Mouse (Mus musculus): ENCODE data around the gene Pcp2. TPM values are rescaled to one million over a fixed set of nuclear protein-coding genes. Genes with fewer than 3 reads are reported as not detected.

Gene Pcp2
- total RNA-seq, 2 experiments from 2014 or later: 2.1 TPM; not detected in 1

- no peak for DNase-seq (ENCODE audit: low spot score in 2 of 2)
Measured at GRCm38 (mm10) chr8:3574546-3574945, 50.8 kb downstream of the Pcp2 start.

Other genes with a start within 250 kb of the Pcp2 start
- gene Arhgef18, start 232.5 kb downstream of the Pcp2 start, total RNA-seq (2021): 10 to 100 TPM; 34.5 to 39.5 TPM
- 1 to 10 TPM in 1 of 2 experiments, under 1 TPM in 1; 0.91 to 1.8 TPM for gene Pex11g, start 157.9 kb downstream of the Pcp2 start, total RNA-seq (2021)
- under 1 TPM in 1 of 2 experiments, not detected in 1; 0.28 TPM for gene Tex45, start 154.7 kb downstream of the Pcp2 start, total RNA-seq (2021)
- gene Zfp358, start 132.4 kb downstream of the Pcp2 start, total RNA-seq (2021): 10 to 100 TPM; 25.3 to 27.4 TPM
- 10 to 100 TPM; 63.3 to 77.4 TPM for gene Mcoln1, start 125.1 kb downstream of the Pcp2 start, total RNA-seq (2021)
- gene Pnpla6, start 110.2 kb downstream of the Pcp2 start, total RNA-seq (2021): 10 to 100 TPM; 64.8 to 71.0 TPM
- gene C330021F23Rik, start 57.6 kb downstream of the Pcp2 start, total RNA-seq (2021): not detected
- gene Camsap3, start 38.3 kb downstream of the Pcp2 start, total RNA-seq (2021): 10 to 100 TPM; 45.8 to 49.8 TPM
- 10 to 100 TPM; 33.1 to 34.9 TPM for gene Xab2, start 4.2 kb downstream of the Pcp2 start, total RNA-seq (2021)
- 10 to 100 TPM; 80.0 to 95.8 TPM for gene Pet100, start 4.0 kb downstream of the Pcp2 start, total RNA-seq (2021)
- 10 to 100 TPM; 34.0 to 51.8 TPM for gene Stxbp2, start 5.4 kb upstream of the Pcp2 start, total RNA-seq (2021)
- under 1 TPM; 0.39 to 0.45 TPM for gene Retn, start 30.2 kb upstream of the Pcp2 start, total RNA-seq (2021)
- gene Mcemp1, start 40.2 kb upstream of the Pcp2 start, total RNA-seq (2021): under 1 TPM in 1 of 2 experiments, not detected in 1; 0.33 TPM
- gene Fcor, start 46.8 kb upstream of the Pcp2 start, total RNA-seq (2021): 10 to 100 TPM; 19.8 to 23.4 TPM
- 10 to 100 TPM; 27.9 to 28.5 TPM for gene Trappc5, start 50.8 kb upstream of the Pcp2 start, total RNA-seq (2021)
- not detected for gene Fcer2a, start 68.6 kb upstream of the Pcp2 start, total RNA-seq (2021)
- gene Clec4g, start 95.1 kb upstream of the Pcp2 start, total RNA-seq (2021): not detected
- not detected for gene Cd209a, start 123.4 kb upstream of the Pcp2 start, total RNA-seq (2021)
- gene Cd209e, start 228.8 kb upstream of the Pcp2 start, total RNA-seq (2021): not detected

Measured in layer of hippocampus, postnatal 14 days (tissue).